Mouse (Mus musculus) stomach, postnatal 0 days (tissue): ENCODE results near the gene Rab35. TPM values are rescaled to one million over a fixed set of nuclear protein-coding genes. Genes with fewer than 3 reads are reported as not detected.

ENCODE experiments used
- ATAC-seq: fragments of 200-750 bp; cut with Nextera tagmentation; 2 replicates; pipeline ENCODE4 v1.8.0; 2017; ENCODE audit not compliant: low FRiP score, low TSS enrichment
- DNase-seq: peaks from one replicate; pipeline ENCODE4 v3.0.0-alpha.2; 2016; ENCODE audit warnings: low spot score
- H3K27ac ChIP-seq: fragments of 300-500 bp; sonication (generic); replicated peaks from 2 replicates; pipeline ENCODE4 v1.5.1; 2014; ENCODE audit warnings: mild to moderate bottlenecking, control low read depth
- H3K27me3 ChIP-seq: fragments of 300-500 bp; sonication (generic); 2 replicates; pipeline ENCODE4 v1.6.1; 2014; ENCODE audit warnings: low read length; ENCODE audit not compliant: control insufficient read depth, insufficient read depth
- H3K36me3 ChIP-seq: fragments of 300-500 bp; sonication (generic); 2 replicates; pipeline ENCODE4 v1.6.1; 2014; ENCODE audit warnings: low read length, mixed read lengths; ENCODE audit not compliant: control insufficient read depth, insufficient read depth
- H3K4me1 ChIP-seq: fragments of 300-500 bp; sonication (generic); replicated peaks from 2 replicates; pipeline ENCODE4 v1.6.1; 2014; ENCODE audit warnings: antibody characterized with exemption; ENCODE audit not compliant: control insufficient read depth, insufficient read depth
- H3K4me2 ChIP-seq: fragments of 300-500 bp; sonication (generic); replicated peaks from 2 replicates; pipeline ENCODE4 v1.6.1; 2014; ENCODE audit warnings: low read depth, mild to moderate bottlenecking, control low read depth, moderate library complexity
- H3K4me3 ChIP-seq: fragments of 300-500 bp; sonication (generic); 2 replicates; pipeline ENCODE4 v1.5.1; 2014; ENCODE audit warnings: low read depth, low read length, control low read depth
- H3K9ac ChIP-seq: fragments of 300-500 bp; sonication (generic); 2 replicates; pipeline ENCODE4 v1.6.1; 2014; ENCODE audit warnings: mild to moderate bottlenecking, low read length, control low read depth, mixed read lengths
- H3K9me3 ChIP-seq: fragments of 300-500 bp; sonication (generic); 2 replicates; pipeline ENCODE4 v1.6.1; 2016; ENCODE audit warnings: low read length; ENCODE audit not compliant: control insufficient read depth
- CTCF ChIP-seq: IDR thresholded peaks from 2 replicates; pipeline ENCODE4 v1.5.1; 2016; ENCODE audit warnings: antibody characterized with exemption, low read depth, mild to moderate bottlenecking, moderate library complexity
- EP300 ChIP-seq: optimal IDR thresholded peaks from 2 replicates; pipeline ENCODE3; 2016; ENCODE audit warnings: antibody characterized with exemption
- WGBS: fragments of 180-500 bp; shearing (Covaris S2); extraction: QIAGEN DNeasy Blood & Tissue Kit; methylation state at CpG from one replicate; pipeline ENCODE4 v1.1.7; 2014; 5-methylcytosine and 5-hydroxymethylcytosine counted together
- polyA plus RNA-seq: library from polyadenylated mRNA; unstranded; fragments of >200 nt; fragmentation: Nextera tagmentation; extraction: Ambion mirVana; gene quantifications from 2 replicates; pipeline ENCODE4 v1.2.1, GENCODE M21; 2015

Rab35 gene
- polyA plus RNA-seq, 1 experiment from 2014 or later: 20.3 TPM

GRCm38 (mm10) chr5:115669974-115670373, 38.3 kb downstream of the Rab35 start:
- TF ChIP-seq CTCF (no peak), EP300 (no peak)
- peak overlapping the region; percentile 40 for H3K27ac ChIP-seq
- DNase-seq: no peak
- WGBS: 82% methylated on average over 11 of the region's 11 CpGs
- no peaks in the 10 kb centered on the region for H3K36me3 ChIP-seq
- H3K9me3 ChIP-seq: no peaks in the 10 kb centered on the region
- no peak overlapping the region for H3K4me2 ChIP-seq
- H3K9ac ChIP-seq: no peak overlapping the region
- ATAC-seq: 0 out of 2 replicates have a peak, but pooled peaks have one; percentile 11
- no peaks in the 10 kb centered on the region for H3K4me1 ChIP-seq
- H3K27me3 ChIP-seq: no peaks in the 10 kb centered on the region
- no peak overlapping the region for H3K4me3 ChIP-seq

GRCm38 (mm10) chr5:115670406-115670805, 38.7 kb downstream of the Rab35 start:
- H3K36me3 ChIP-seq: no peaks in the 10 kb centered on the region
- H3K9ac ChIP-seq: no peak overlapping the region
- TF ChIP-seq CTCF (no peak), EP300 (no peak)
- ATAC-seq (peak; percentile 88), DNase-seq (peak; percentile 68)
- H3K27ac ChIP-seq: peak overlapping the region; percentile 69
- H3K4me2 ChIP-seq: no peak overlapping the region
- no peaks in the 10 kb centered on the region for H3K27me3 ChIP-seq
- no peaks in the 10 kb centered on the region for H3K9me3 ChIP-seq
- no peaks in the 10 kb centered on the region for H3K4me1 ChIP-seq
- no peak overlapping the region for H3K4me3 ChIP-seq
- 55% methylated on average over 2 of the region's 2 CpGs for WGBS

- TF ChIP-seq EP300 (no peak), CTCF (no peak)
- 80% methylated on average over 8 of the region's 8 CpGs for WGBS
Observed at GRCm38 (mm10) chr5:115671846-115672245, 40.1 kb downstream of the Rab35 start.

GRCm38 (mm10) chr5:115685126-115685525, 53.4 kb downstream of the Rab35 start:
- Histone ChIP-seq H3K4me3 (no peak overlapping the region), H3K9ac (no peak overlapping the region), H3K4me1 (no peaks in the 10 kb centered on the region), H3K27ac (no peak overlapping the region), H3K36me3 (no peaks in the 10 kb centered on the region), H3K4me2 (no peak overlapping the region), H3K9me3 (no peaks in the 10 kb centered on the region), H3K27me3 (no peaks in the 10 kb centered on the region)
- DNase-seq (peak; percentile 8), ATAC-seq (no peak)
- 85% methylated on average over 10 of the region's 10 CpGs for WGBS
- TF ChIP-seq CTCF: no peak
- TF ChIP-seq EP300: no peak

More at GRCm38 (mm10) chr5:115671846-115672245, 40.1 kb downstream of the Rab35 start:
- DNase-seq: no peak
- Histone ChIP-seq H3K4me3 (no peak overlapping the region), H3K4me2 (no peak overlapping the region), H3K36me3 (no peaks in the 10 kb centered on the region), H3K9ac (no peak overlapping the region), H3K27me3 (no peaks in the 10 kb centered on the region), H3K4me1 (no peaks in the 10 kb centered on the region), H3K9me3 (no peaks in the 10 kb centered on the region), H3K27ac (no peak overlapping the region)
- no peak for ATAC-seq

- WGBS: 59% methylated on average over 7 of the region's 7 CpGs
- H3K9me3 ChIP-seq: no peaks in the 10 kb centered on the region
- H3K9ac ChIP-seq: no peak overlapping the region
- no peak overlapping the region for H3K4me2 ChIP-seq
- no peaks in the 10 kb centered on the region for H3K27me3 ChIP-seq
- TF ChIP-seq CTCF: no peak
- TF ChIP-seq EP300: no peak
- no peak overlapping the region for H3K27ac ChIP-seq
- no peak for ATAC-seq
- peak; percentile 2 for DNase-seq
- no peak overlapping the region for H3K4me3 ChIP-seq
- no peaks in the 10 kb centered on the region for H3K36me3 ChIP-seq
- H3K4me1 ChIP-seq: no peaks in the 10 kb centered on the region
Observed at GRCm38 (mm10) chr5:115686716-115687115, 55.0 kb downstream of the Rab35 start.

- Histone ChIP-seq H3K27ac (no peak overlapping the region), H3K9ac (no peak overlapping the region), H3K9me3 (no peaks in the 10 kb centered on the region), H3K4me1 (no peaks in the 10 kb centered on the region), H3K27me3 (no peaks in the 10 kb centered on the region), H3K36me3 (no peaks in the 10 kb centered on the region), H3K4me3 (no peak overlapping the region), H3K4me2 (no peak overlapping the region)
- ATAC-seq (no peak), DNase-seq (no peak)
- 59% methylated on average over 3 of the region's 3 CpGs for whole genome bisulfite sequencing
- TF ChIP-seq CTCF: no peak
- no peak for TF ChIP-seq EP300
Observed at GRCm38 (mm10) chr5:115693271-115693670, 61.6 kb downstream of the Rab35 start.
